Mouse (Mus musculus): Measurements from ENCODE around the gene Camk2n1. TPM values are rescaled to one million over a fixed set of nuclear protein-coding genes. Genes with fewer than 3 reads are reported as not detected.

Camk2n1 gene
- polyA plus RNA-seq, 1 experiment = 19.0 TPM

GRCm38 (mm10) chr4:138501048-138501447 is 46.9 kb downstream of the Camk2n1 start:
- WGBS = 66% methylated on average over 5 of the region's 5 CpGs
- no peak for DNase-seq (ENCODE audit: low read depth, low spot score)

DNA sequence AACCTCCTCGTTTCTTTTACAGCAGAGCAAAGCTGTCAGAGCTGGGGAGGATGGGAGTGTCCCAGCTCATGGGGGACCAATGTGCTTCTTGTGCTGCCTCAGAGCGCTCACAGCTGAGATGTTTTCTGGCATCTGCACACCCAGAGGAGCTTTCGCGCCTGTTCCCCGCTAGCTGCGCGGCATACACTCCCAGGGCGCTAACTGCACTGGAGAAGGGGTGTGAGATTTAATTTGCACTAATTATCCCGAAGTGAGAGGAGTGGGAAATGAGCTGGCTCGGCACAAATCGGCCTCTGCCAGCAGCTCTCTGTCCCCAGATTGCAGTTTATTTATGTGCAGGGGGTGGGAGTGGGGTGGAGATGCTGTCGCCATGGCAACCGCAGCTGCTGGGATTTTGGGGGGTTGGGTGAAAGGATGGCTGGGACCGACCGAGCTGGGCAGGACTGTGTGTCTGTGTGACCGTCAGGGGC is 50.6 kb downstream of the Camk2n1 start:
- no peak for DNase-seq (ENCODE audit: low read depth, low spot score)
- WGBS = 4% methylated on average over 16 of the region's 16 CpGs

DNA sequence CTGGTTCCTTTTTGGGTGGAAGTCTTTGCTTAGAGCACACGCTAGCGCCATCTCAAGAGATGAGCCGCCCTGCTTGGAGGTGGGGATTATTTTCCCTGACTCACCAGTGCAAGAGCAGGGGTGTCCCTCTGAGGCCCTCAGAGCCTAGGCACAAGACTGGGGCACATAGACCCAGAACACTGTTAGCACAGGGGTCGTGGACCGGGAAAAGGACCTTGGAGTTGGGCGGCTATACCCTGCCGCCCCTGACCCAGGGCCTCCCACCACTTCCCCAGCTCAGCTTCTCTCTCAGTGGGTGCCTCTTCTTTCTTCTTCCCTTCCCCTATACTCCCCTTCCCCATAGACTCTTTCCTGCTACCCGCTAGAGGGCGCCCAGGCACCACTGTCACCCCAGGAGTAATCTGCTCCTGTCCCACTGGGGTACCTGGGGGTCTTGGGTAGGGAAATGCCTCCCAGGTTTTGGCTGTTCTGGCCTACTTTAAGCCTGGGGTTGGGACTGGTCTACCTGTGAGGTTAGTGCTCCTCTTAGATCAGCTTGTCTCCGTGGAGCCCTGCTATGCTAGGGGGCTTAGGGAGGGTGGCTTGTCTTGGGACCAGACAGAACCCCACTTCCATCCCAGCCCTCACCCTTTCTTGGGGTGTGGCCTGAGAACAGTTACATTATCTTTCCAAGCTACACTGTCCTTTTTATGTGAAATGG is 51.2 kb downstream of the Camk2n1 start:
- no peak for DNase-seq (ENCODE audit: low read depth, low spot score)
- WGBS = 12% methylated on average over 10 of the region's 10 CpGs

DNA sequence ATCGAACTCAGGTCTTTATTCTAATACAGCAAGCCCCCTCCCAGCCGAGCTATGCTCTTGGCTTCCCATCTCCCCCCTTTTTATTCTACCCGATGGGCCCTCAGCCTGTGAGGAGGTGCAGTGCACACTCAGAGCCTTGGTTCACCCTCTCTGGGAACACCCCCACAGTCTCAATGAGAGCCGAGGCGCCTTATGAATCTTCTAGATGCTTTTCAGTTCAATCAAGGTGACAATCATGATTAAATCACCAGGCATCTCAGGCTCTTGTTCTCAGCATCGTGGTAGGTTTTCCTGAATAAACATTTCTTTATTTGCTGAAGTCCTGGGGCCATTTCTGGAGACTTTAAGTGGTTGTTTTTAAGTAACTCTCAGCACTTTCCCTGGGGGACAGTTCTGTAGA is 53.8 kb downstream of the Camk2n1 start:
- 47% methylated on average over 6 of the region's 6 CpGs for WGBS
- DNase-seq (ENCODE audit: low read depth, low spot score) = no peak

Other genes with a start within 250 kb of the Camk2n1 start
- 37.7 and 41.9 TPM in 2 replicates for gene Hp1bp3, start 238.0 kb upstream of the Camk2n1 start, polyA plus RNA-seq (2012; rRNA removed)
- 0.63 and 0.73 TPM in 2 replicates for gene Sh2d5, start 203.9 kb upstream of the Camk2n1 start, polyA plus RNA-seq (2012; rRNA removed)
- gene Kif17, start 203.9 kb upstream of the Camk2n1 start, polyA plus RNA-seq (2012; rRNA removed) = 0.23 and 0.31 TPM in 2 replicates
- 305 and 340 TPM in 2 replicates for gene Ddost, start 149.6 kb upstream of the Camk2n1 start, polyA plus RNA-seq (2012; rRNA removed)
- gene Pink1, start 128.0 kb upstream of the Camk2n1 start, polyA plus RNA-seq (2012; rRNA removed) = 61.3 and 82.2 TPM in 2 replicates
- gene Cda, start 86.3 kb upstream of the Camk2n1 start, polyA plus RNA-seq (2012; rRNA removed) = 63.1 and 213 TPM in 2 replicates
- not detected in 2 replicates for gene Fam43b, start 57.8 kb upstream of the Camk2n1 start, polyA plus RNA-seq (2012; rRNA removed)
- gene Mul1, start 19.6 kb upstream of the Camk2n1 start, polyA plus RNA-seq (2012; rRNA removed) = 24.1 and 29.6 TPM in 2 replicates
- gene Vwa5b1, start 181.6 kb downstream of the Camk2n1 start, polyA plus RNA-seq (2012; rRNA removed) = 0.05 and 0.11 TPM in 2 replicates

Data from large intestine, adult 2 months (tissue).